Comparison of ENCODE assay signal across 9 mouse cellular contexts in the genomic region with DNA sequence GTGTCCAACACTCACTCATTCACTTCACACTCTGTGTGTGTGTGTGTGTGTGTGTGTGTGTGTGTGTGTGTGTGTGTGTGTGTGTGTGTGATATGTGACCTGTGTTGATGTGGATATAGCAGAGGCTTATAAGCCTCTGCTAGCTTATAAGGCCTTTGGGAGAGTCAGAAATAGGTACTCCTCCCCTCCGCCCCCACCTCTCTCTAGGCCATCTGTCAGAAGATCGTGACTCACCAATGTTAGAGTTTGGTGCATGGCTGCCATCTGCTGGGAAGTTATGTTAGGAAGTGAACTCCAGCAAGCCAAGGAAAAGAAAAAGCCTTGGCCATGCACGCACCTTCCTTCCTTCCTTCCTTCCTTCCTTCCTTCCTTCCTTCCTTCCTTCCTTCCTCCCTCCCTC. TPM values are rescaled to one million over a fixed set of nuclear protein-coding genes. Genes with fewer than 3 reads are reported as not detected.
DNase-seq lines count a peak whose midpoint lies in the region; ATAC-seq and TF ChIP-seq lines count a peak whose summit lies in the region.
"Had no signal": no experiment of that assay in that cellular context is flagged by ENCODE, and none has a peak within 500 bp of the region (broad histone marks: within the 10 kb centered on the region; RNA-seq: fewer than 3 reads in every experiment).

No protein-coding gene starts in this region.

- H3K4me3 ChIP-seq in ES-Bruce4 (ENCODE audit: low read depth, low read length) = no peak overlapping the region
- H3K4me3 ChIP-seq in gastrocnemius, adult 2 months = no peak overlapping the region
- no peak overlapping the region for H3K4me3 ChIP-seq in lung, postnatal 0 days (ENCODE audit: low read depth, low read length)
- H3K4me3 ChIP-seq: erythroblast, embryonic 14.5 days had no signal

- TF ChIP-seq CTCF in ES-Bruce4 (IDR thresholded peaks at IDR 0.05; ENCODE audit: low read depth, low read length) = peak; percentile 24
- TF ChIP-seq CTCF in gastrocnemius, adult 2 months (IDR thresholded peaks at IDR 0.05) = peak; percentile 57
- TF ChIP-seq CTCF in lung, postnatal 0 days (IDR thresholded peaks at IDR 0.05) = peak; percentile 71

- no peaks in the 10 kb centered on the region for H3K27me3 ChIP-seq in ES-Bruce4 (ENCODE audit: control insufficient read depth, insufficient read depth, low read length, poor library complexity, severe bottlenecking)
- no peaks in the 10 kb centered on the region for H3K27me3 ChIP-seq in lung, postnatal 0 days (replicated peaks; ENCODE audit: insufficient read depth, low read length)

- H3K4me2 ChIP-seq in lung, postnatal 0 days (replicated peaks; ENCODE audit: low read depth, low read length) = no peak overlapping the region

- H3K27ac ChIP-seq in ES-Bruce4 (ENCODE audit: insufficient read depth, low read length) = no peak overlapping the region
- H3K27ac ChIP-seq in gastrocnemius, adult 2 months = no peak overlapping the region
- H3K27ac ChIP-seq in lung, postnatal 0 days (ENCODE audit: low read length) = no peak overlapping the region

- peaks cover 2% of the 10 kb centered on the region for H3K4me1 ChIP-seq in ES-Bruce4 (ENCODE audit: control insufficient read depth, insufficient read depth, low read length)
- no peaks in the 10 kb centered on the region for H3K4me1 ChIP-seq in lung, postnatal 0 days (ENCODE audit: insufficient read depth, low read depth, low read length)

- no peaks in the 10 kb centered on the region for H3K9me3 ChIP-seq in ES-Bruce4 (replicated peaks; ENCODE audit: control insufficient read depth, insufficient read depth, low read length, poor library complexity, severe bottlenecking)
- H3K9me3 ChIP-seq in lung, postnatal 0 days (ENCODE audit: low read length) = no peaks in the 10 kb centered on the region

- H3K36me3 ChIP-seq in ES-Bruce4 (ENCODE audit: control insufficient read depth, insufficient read depth, low read length, poor library complexity, severe bottlenecking) = peaks cover 17% of the 10 kb centered on the region
- H3K36me3 ChIP-seq in lung, postnatal 0 days (ENCODE audit: insufficient read depth, low read length) = no peaks in the 10 kb centered on the region

- WGBS in lung, postnatal 0 days = 4% methylated on average over 3 of the region's 3 CpGs

- TF ChIP-seq POLR2A in ES-Bruce4 (IDR thresholded peaks at IDR 0.05; ENCODE audit: insufficient read depth, low read length) = no peak

- no peak for TF ChIP-seq EP300 in ES-Bruce4 (IDR thresholded peaks at IDR 0.05; ENCODE audit: insufficient read depth, low read depth, low read length)
- no peak for TF ChIP-seq EP300 in lung, postnatal 0 days (IDR thresholded peaks at IDR 0.05)

- H3K9ac ChIP-seq in ES-Bruce4 (ENCODE audit: low read depth, poor library complexity, severe bottlenecking) = no peak overlapping the region
- no peak overlapping the region for H3K9ac ChIP-seq in lung, postnatal 0 days (replicated peaks; ENCODE audit: low read depth)

- ATAC-seq in lung, postnatal 0 days = 0 out of 2 replicates have a peak, but pooled peaks have one; percentile 17
- ATAC-seq in megakaryocyte-erythroid progenitor cell, adult 5-6 weeks (replicated peaks; ENCODE audit: low FRiP score, low TSS enrichment, poor library complexity, severe bottlenecking) = no peak

- intact Hi-C loops in gastrocnemius, adult 2 months (cut with DNase I) = loop anchor here (2.0 kb wide), 2 partner anchors 59 to 95 kb away; no protein-coding TSS in a partner anchor

- DNase-seq in 3T3-L1 (ENCODE audit: low read depth, low spot score) = peak; percentile 81
- peak; percentile 90 for DNase-seq in cerebellum, adult 8-10 months
- DNase-seq in gastrocnemius, adult 2 months = peak; percentile 67
- DNase-seq in kidney, postnatal 25 days = peak; percentile 71 to 78
- peak; percentile 68 for DNase-seq in lung, postnatal 0 days (ENCODE audit: low spot score)
- DNase-seq in right cerebral cortex, adult 18-20 months = peak; percentile 93

RNA-seq across cellular contexts. Expression of a gene that starts 10.3 kb away (rescaled TPM):
- polyA plus RNA-seq in ES-Bruce4 (2011; ENCODE audit: insufficient read depth, insufficient read length, low read depth, missing spikeins) = 4.1 TPM in 2 replicates
- total RNA-seq in gastrocnemius, adult 2 months (2021) = under 1 TPM; 0.11 to 0.13 TPM
- polyA plus RNA-seq in lung, postnatal 0 days (2015; fragmentation: Nextera tagmentation; extraction: Ambion mirVana) = 1.9 and 2.5 TPM in 2 replicates
- total RNA-seq in megakaryocyte-erythroid progenitor cell, adult 5-6 weeks (2014; fragmentation: Nextera tagmentation) = 0.89 and 9.0 TPM in 2 replicates
- total RNA-seq in megakaryocyte-erythroid progenitor cell, adult 5-6 weeks (2017) = 0.80 and 3.1 TPM in 2 replicates

RNA-seq across cellular contexts. Expression of a gene that starts 12.1 kb away (rescaled TPM):
- polyA plus RNA-seq in ES-Bruce4 (2011; ENCODE audit: insufficient read depth, insufficient read length, low read depth, missing spikeins) = not detected in 2 replicates
- total RNA-seq in gastrocnemius, adult 2 months (2021) = not detected
- polyA plus RNA-seq in lung, postnatal 0 days (2015; fragmentation: Nextera tagmentation; extraction: Ambion mirVana) = 7.2 and 9.4 TPM in 2 replicates
- 4.3 and 4.4 TPM in 2 replicates for total RNA-seq in megakaryocyte-erythroid progenitor cell, adult 5-6 weeks (2014; fragmentation: Nextera tagmentation)
- 3.3 TPM in 1 of 2 replicates, not detected in the other for total RNA-seq in megakaryocyte-erythroid progenitor cell, adult 5-6 weeks (2017)
- polyA plus RNA-seq: erythroblast, embryonic 14.5 days had no signal

RNA-seq across cellular contexts. Expression of a gene that starts 13.5 kb away (rescaled TPM):
- polyA plus RNA-seq in ES-Bruce4 (2011; ENCODE audit: insufficient read depth, insufficient read length, low read depth, missing spikeins) = 70.6 and 78.2 TPM in 2 replicates
- 1 to 10 TPM in 1 of 2 experiments, under 1 TPM in 1; 0.94 to 1.2 TPM for total RNA-seq in gastrocnemius, adult 2 months (2021)
- polyA plus RNA-seq in lung, postnatal 0 days (2015; fragmentation: Nextera tagmentation; extraction: Ambion mirVana) = 6.8 and 8.1 TPM in 2 replicates
- not detected in 2 replicates for total RNA-seq in megakaryocyte-erythroid progenitor cell, adult 5-6 weeks (2014; fragmentation: Nextera tagmentation)
- not detected in 2 replicates for total RNA-seq in megakaryocyte-erythroid progenitor cell, adult 5-6 weeks (2017)

RNA-seq across cellular contexts. Expression of a gene that starts 18.2 kb away (rescaled TPM):
- polyA plus RNA-seq in ES-Bruce4 (2011; ENCODE audit: insufficient read depth, insufficient read length, low read depth, missing spikeins) = not detected in 2 replicates
- 1 to 10 TPM; 2.6 to 5.7 TPM for total RNA-seq in gastrocnemius, adult 2 months (2021)
- 209 and 244 TPM in 2 replicates for polyA plus RNA-seq in lung, postnatal 0 days (2015; fragmentation: Nextera tagmentation; extraction: Ambion mirVana)
- 19.3 TPM in 1 of 2 replicates, not detected in the other for total RNA-seq in megakaryocyte-erythroid progenitor cell, adult 5-6 weeks (2014; fragmentation: Nextera tagmentation)
- 5.1 and 26.6 TPM in 2 replicates for total RNA-seq in megakaryocyte-erythroid progenitor cell, adult 5-6 weeks (2017)

RNA-seq across cellular contexts. Expression of a gene that starts 25.7 kb away (rescaled TPM):
- polyA plus RNA-seq in ES-Bruce4 (2011; ENCODE audit: insufficient read depth, insufficient read length, low read depth, missing spikeins) = 5.8 and 9.4 TPM in 2 replicates
- total RNA-seq in gastrocnemius, adult 2 months (2021) = not detected
- not detected in 2 replicates for polyA plus RNA-seq in lung, postnatal 0 days (2015; fragmentation: Nextera tagmentation; extraction: Ambion mirVana)
- not detected in 2 replicates for total RNA-seq in megakaryocyte-erythroid progenitor cell, adult 5-6 weeks (2014; fragmentation: Nextera tagmentation)
- total RNA-seq in megakaryocyte-erythroid progenitor cell, adult 5-6 weeks (2017) = not detected in 2 replicates
